Mouse (Mus musculus) adrenal gland (tissue): ENCODE data around the gene Zbtb20.

Experiments
- intact Hi-C: fragments of 180-260 bp; cut with DNase I; formaldehyde crosslinking; loops from one replicate; pipeline ENCODE4 v1.15.1; 2025

Zbtb20 gene

DNA sequence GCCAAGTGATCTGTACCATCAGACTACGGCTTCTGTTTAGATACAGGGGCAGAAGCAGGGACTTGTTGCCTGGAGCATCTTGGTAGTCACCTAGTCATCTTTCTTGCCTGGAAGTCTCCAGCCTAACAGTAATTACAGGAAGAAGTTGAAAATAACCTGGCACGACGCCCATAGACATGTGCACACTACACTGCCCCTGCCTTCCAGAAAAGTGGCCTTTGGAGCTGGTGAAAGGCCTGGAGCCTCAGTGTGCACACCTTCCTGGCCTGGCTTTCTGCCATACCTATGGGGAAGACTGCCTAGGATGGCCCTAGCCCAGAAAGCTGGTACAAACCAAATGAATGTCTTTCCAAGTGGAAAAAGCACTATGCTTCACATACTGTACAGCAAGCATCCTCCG, 703.4 kb downstream of the Zbtb20 start:
- intact Hi-C loops = no loop called here

DNA sequence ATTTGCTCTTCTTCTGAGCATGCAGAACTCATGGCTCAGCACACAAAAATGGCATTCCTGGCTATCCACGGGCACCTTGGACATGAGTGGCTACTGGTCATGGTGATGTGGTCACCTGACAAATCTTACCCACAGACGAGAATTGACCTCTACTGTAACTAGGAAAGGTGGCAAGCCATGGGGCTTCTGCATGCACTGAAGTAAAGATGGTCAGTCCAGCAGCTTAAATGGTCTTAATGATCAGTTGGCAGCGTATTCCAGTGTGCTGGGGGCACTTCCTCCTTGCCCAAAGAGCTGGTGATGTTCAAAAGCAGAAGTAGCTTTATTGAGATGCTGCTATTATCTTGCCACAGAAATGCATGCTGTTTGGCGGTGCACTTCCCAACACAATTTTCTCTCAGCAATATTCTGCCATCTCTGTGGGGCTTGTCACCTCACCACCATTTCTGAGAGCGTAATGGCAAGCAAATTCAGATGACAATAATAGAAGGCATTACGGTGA, 704.7 kb downstream of the Zbtb20 start:
- intact Hi-C loops = loop anchor here (10.0 kb wide), 1 partner anchor 746 kb away; no protein-coding TSS in a partner anchor

- intact Hi-C loops = loop anchor here (10.0 kb wide), 1 partner anchor 747 kb away; no protein-coding TSS in a partner anchor
Observed at GRCm38 (mm10) chr16:43581551-43581950, 705.9 kb downstream of the Zbtb20 start.

DNA sequence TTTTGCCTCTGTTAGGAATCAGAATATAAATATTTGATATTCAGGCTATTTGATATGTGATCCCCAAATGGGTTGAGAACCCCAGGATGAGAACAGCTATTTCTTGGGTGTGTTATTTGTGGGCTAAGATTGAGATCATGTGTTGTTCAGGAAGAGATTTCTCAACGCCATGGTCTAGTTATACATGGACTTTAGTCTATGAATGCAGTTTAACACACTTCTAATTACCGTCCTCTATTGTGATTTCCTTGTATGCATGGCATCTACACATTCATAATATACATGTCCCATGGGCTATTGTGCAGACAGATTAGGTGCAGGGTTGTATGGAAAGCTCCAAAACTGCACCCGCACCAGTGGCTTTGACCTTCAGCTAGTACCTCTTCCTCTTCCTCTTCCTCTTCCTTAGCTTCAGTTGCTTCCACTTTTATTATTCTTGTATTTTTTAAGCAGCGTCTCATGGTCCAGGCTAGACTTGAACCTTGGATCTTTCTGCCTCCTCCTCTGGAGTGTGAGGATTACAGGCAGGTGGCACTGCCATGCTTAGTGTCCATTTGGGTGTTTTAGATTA, 711.3 kb downstream of the Zbtb20 start:
- intact Hi-C loops = loop anchor here (10.0 kb wide), 1 partner anchor 752 kb away; no protein-coding TSS in a partner anchor

- intact Hi-C loops = no loop called here
Observed at GRCm38 (mm10) chr16:43590704-43591493, 715.2 kb downstream of the Zbtb20 start.

DNA sequence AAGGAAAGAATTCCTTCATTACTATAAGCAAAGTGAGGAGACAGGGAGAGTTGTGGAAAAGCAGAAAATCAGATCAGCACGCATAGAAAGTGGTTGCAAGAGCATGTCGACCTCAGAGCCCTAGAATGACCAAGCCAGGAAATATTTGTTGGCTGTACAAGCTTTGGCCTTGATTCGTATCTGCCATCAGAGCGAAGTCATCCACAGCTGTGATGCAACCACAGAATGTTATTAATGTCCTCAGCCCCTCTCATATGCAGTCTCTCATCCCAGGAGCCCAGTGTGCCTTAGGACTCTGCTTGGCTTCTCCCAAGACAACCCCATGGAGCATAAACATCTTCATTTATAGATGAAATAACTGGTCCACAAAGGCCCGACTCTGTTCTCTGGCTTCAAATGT, 716.4 kb downstream of the Zbtb20 start:
- intact Hi-C loops = no loop called here

- intact Hi-C loops = no loop called here
Observed at GRCm38 (mm10) chr16:43592801-43593200, 717.1 kb downstream of the Zbtb20 start.

GRCm38 (mm10) chr16:43597375-43598060, 721.8 kb downstream of the Zbtb20 start:
- intact Hi-C loops = no loop called here

DNA sequence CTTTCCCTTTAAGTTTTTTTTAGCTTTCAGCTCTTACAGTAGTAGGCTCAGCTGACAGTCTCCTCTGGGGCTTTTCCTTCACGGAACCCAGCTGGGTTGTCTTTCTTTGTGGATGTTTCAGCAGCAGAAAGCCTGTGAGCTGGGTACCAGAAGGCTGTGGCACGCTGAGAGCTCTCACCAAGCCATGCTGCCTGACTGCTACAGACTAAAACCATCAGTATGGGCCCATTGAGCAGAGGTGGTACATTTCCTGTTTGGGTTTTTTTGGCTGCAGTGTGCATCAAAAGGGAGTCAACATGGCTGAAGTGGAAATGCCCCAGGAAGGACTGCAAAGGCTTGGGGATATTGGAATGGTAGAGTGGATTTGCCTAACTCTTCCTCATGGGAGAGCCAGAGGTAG, 724.0 kb downstream of the Zbtb20 start:
- intact Hi-C loops = no loop called here

- intact Hi-C loops = no loop called here
Observed at GRCm38 (mm10) chr16:43602573-43602972, 726.9 kb downstream of the Zbtb20 start.

GRCm38 (mm10) chr16:43603591-43604141, 728.0 kb downstream of the Zbtb20 start:
- intact Hi-C loops = no loop called here

GRCm38 (mm10) chr16:43604399-43605013, 728.8 kb downstream of the Zbtb20 start:
- intact Hi-C loops = no loop called here

- intact Hi-C loops = no loop called here
Observed at GRCm38 (mm10) chr16:43607086-43607485, 731.4 kb downstream of the Zbtb20 start.

GRCm38 (mm10) chr16:43608066-43608465, 732.4 kb downstream of the Zbtb20 start:
- intact Hi-C loops = no loop called here

DNA sequence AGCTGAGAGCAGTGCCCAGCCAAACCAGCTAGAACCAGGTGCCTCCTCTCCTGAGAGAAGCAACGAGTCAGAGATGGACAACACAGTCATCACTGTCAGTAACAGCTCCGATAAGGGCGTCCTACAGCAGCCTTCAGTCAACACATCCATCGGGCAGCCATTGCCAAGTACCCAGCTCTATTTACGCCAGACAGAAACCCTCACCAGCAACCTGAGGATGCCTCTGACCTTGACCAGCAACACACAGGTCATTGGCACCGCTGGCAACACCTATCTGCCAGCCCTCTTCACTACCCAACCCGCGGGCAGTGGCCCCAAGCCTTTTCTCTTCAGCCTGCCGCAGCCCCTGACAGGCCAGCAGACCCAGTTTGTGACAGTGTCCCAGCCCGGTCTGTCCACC, 734.7 kb downstream of the Zbtb20 start:
- intact Hi-C loops = loop anchor here (10.0 kb wide), 1 partner anchor 194 kb away; no protein-coding TSS in a partner anchor

- intact Hi-C loops = loop anchor here (10.0 kb wide), 1 partner anchor 188 kb away; no protein-coding TSS in a partner anchor
Observed at GRCm38 (mm10) chr16:43616348-43616747, 740.7 kb downstream of the Zbtb20 start.

- intact Hi-C loops = loop anchor here (10.0 kb wide), 1 partner anchor 187 kb away; no protein-coding TSS in a partner anchor
Observed at GRCm38 (mm10) chr16:43617346-43617745, 741.7 kb downstream of the Zbtb20 start.

GRCm38 (mm10) chr16:43618286-43618685, 742.6 kb downstream of the Zbtb20 start:
- intact Hi-C loops = loop anchor here (10.0 kb wide), 1 partner anchor 187 kb away; no protein-coding TSS in a partner anchor

DNA sequence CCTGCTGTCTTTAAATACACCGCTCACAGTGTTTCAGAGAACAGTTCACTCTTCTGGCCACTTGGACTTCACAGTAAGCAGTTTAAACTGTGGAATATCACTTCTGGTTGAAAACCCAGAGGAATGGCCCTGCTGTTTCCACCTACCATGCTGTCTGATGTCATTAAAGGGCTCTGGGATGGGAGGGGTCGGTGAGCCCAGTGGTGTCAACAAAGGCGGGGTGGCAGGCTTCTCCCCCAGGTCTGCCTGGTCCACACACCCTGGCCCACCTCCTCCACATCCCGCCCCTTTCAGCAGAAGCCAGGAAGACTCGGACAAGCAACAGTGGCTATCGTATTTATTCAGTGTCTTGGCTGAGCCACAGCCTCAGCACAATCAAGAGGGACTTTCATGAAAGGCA, 743.6 kb downstream of the Zbtb20 start:
- intact Hi-C loops = loop anchor here (10.0 kb wide), 1 partner anchor 186 kb away; no protein-coding TSS in a partner anchor

- intact Hi-C loops = no loop called here
Observed at GRCm38 (mm10) chr16:43620359-43620758, 744.7 kb downstream of the Zbtb20 start.
